In the genomic region with DNA sequence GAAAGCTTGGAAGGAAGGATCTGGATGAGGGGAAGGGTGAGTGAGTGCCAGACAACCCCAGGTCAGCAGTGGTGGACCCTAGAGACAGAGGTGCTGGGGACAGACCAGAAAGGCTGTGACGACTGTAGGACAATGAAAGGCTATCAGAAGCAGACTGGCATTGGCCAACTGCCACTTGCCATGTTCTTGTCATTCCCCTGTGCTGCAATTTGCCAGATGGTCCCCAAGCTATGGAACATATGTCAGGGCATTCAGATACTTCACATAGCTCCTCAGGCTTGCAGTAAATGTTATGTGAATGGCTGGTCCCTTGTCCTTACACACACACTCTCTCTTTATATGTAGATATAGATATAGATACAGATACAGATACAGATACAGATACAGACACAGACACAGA, we compare ENCODE assay signal across 30 mouse cellular contexts. TPM values are rescaled to one million over a fixed set of nuclear protein-coding genes. Genes with fewer than 3 reads are reported as not detected.
DNase-seq lines count a peak whose midpoint lies in the region; ATAC-seq and TF ChIP-seq lines count a peak whose summit lies in the region.
"Had no signal": no experiment of that assay in that cellular context is flagged by ENCODE, and none has a peak within 500 bp of the region (broad histone marks: within the 10 kb centered on the region; RNA-seq: fewer than 3 reads in every experiment).

No protein-coding gene starts in this region.

- H3K4me1 ChIP-seq in forebrain, embryonic 13.5 days, result peaks cover 19% of the 10 kb centered on the region
- H3K4me1 ChIP-seq in forebrain, embryonic 15.5 days, result peaks cover 15% of the 10 kb centered on the region
- H3K4me1 ChIP-seq in hindbrain, postnatal 0 days (ENCODE audit: insufficient read depth, low read length), result peaks cover 5% of the 10 kb centered on the region; the same call in 1 of the 2 replicates
- peaks cover 8% of the 10 kb centered on the region; the same call in 1 of the 2 replicates for H3K4me1 ChIP-seq in hindbrain, embryonic 11.5 days (replicated peaks; ENCODE audit: control insufficient read depth, insufficient read depth, low read length)

- WGBS in forebrain, embryonic 13.5 days, result 71% methylated on average over 1 of the region's 1 CpGs
- 29% methylated on average over 1 of the region's 1 CpGs for WGBS in forebrain, embryonic 15.5 days
- 23% methylated on average over 1 of the region's 1 CpGs for WGBS in hindbrain, postnatal 0 days
- 33% methylated on average over 1 of the region's 1 CpGs for WGBS in hindbrain, embryonic 11.5 days

- peak; percentile 3 for DNase-seq in cerebellum, adult 11-12 months
- no peak for DNase-seq in cerebellum, postnatal 4 days (ENCODE audit: low spot score in 2 of 2)
- peak; percentile 28 for DNase-seq in hindbrain, postnatal 0 days (ENCODE audit: low spot score)
- no peak for DNase-seq in hindbrain, embryonic 11.5 days (ENCODE audit: low spot score)
- DNase-seq in retina, embryonic 14.5 days (ENCODE audit: low spot score), result peak; percentile 27
- DNase-seq in liver, result no peak
- DNase-seq: adrenal gland, adult 2 months; adrenal gland, postnatal 36 days; embryo, embryonic 11 days; gastrocnemius, postnatal 10 days; heart, postnatal 10 days; kidney, adult 9 months; kidney, postnatal 10 days; right cerebral cortex, postnatal 14 days; thymus, postnatal 4 days had no signal

- no peaks in the 10 kb centered on the region for H3K36me3 ChIP-seq in forebrain, embryonic 13.5 days (ENCODE audit: poor library complexity, severe bottlenecking)
- H3K36me3 ChIP-seq in forebrain, embryonic 15.5 days, result no peaks in the 10 kb centered on the region
- no peaks in the 10 kb centered on the region for H3K36me3 ChIP-seq in hindbrain, postnatal 0 days (ENCODE audit: insufficient read depth, low read length)
- H3K36me3 ChIP-seq in hindbrain, embryonic 11.5 days (ENCODE audit: control insufficient read depth, insufficient read depth, low read length), result no peaks in the 10 kb centered on the region
- H3K36me3 ChIP-seq: embryonic facial prominence, embryonic 12.5 days; heart, embryonic 13.5 days; hindbrain, embryonic 10.5 days; limb, embryonic 12.5 days; lung, embryonic 15.5 days; midbrain, embryonic 10.5 days; neural tube, embryonic 12.5 days had no signal

- peak; percentile 65 for ATAC-seq in forebrain, embryonic 13.5 days
- no peak for ATAC-seq in forebrain, embryonic 15.5 days (replicated peaks)
- 0 out of 2 replicates have a peak, but pooled peaks have one; percentile 53 for ATAC-seq in hindbrain, postnatal 0 days
- no peak for ATAC-seq in hindbrain, embryonic 11.5 days (ENCODE audit: low FRiP score)
- ATAC-seq: activated CD4-positive, CD25-positive, alpha-beta regulatory T cell, adult 4 months; intestine, postnatal 0 days; midbrain, embryonic 16.5 days had no signal

- H3K27ac ChIP-seq in forebrain, embryonic 13.5 days, result no peak overlapping the region
- H3K27ac ChIP-seq in forebrain, embryonic 15.5 days (replicated peaks), result no peak overlapping the region
- no peak overlapping the region for H3K27ac ChIP-seq in hindbrain, postnatal 0 days
- H3K27ac ChIP-seq in hindbrain, embryonic 11.5 days (ENCODE audit: low read depth, low read length), result no peak overlapping the region
- H3K27ac ChIP-seq: embryonic facial prominence, embryonic 12.5 days; heart, embryonic 13.5 days; hindbrain, embryonic 10.5 days; limb, embryonic 12.5 days; lung, embryonic 15.5 days; midbrain, embryonic 10.5 days; neural tube, embryonic 12.5 days had no signal

- H3K4me3 ChIP-seq in forebrain, embryonic 13.5 days, result no peak overlapping the region
- H3K4me3 ChIP-seq in forebrain, embryonic 15.5 days, result no peak overlapping the region
- no peak overlapping the region for H3K4me3 ChIP-seq in hindbrain, postnatal 0 days (ENCODE audit: low read length)
- H3K4me3 ChIP-seq in hindbrain, embryonic 11.5 days (ENCODE audit: low read depth, low read length), result no peak overlapping the region
- H3K4me3 ChIP-seq: embryonic facial prominence, embryonic 12.5 days; heart, embryonic 13.5 days; hindbrain, embryonic 10.5 days; limb, embryonic 12.5 days; lung, embryonic 15.5 days; midbrain, embryonic 10.5 days; myocyte; neural tube, embryonic 12.5 days had no signal

- H3K27me3 ChIP-seq in forebrain, embryonic 13.5 days, result 0 out of 2 replicates have a peak, but pooled peaks cover 6% of the 10 kb centered on the region
- no peaks in the 10 kb centered on the region for H3K27me3 ChIP-seq in forebrain, embryonic 15.5 days
- no peaks in the 10 kb centered on the region for H3K27me3 ChIP-seq in hindbrain, postnatal 0 days (ENCODE audit: insufficient read depth, low read length)
- no peaks in the 10 kb centered on the region for H3K27me3 ChIP-seq in hindbrain, embryonic 11.5 days (ENCODE audit: control insufficient read depth, insufficient read depth, low read length)
- H3K27me3 ChIP-seq: CH12.LX had no signal

- TF ChIP-seq CTCF in hindbrain, postnatal 0 days (IDR thresholded peaks at IDR 0.05; ENCODE audit: low read depth), result no peak

- H3K9me3 ChIP-seq in forebrain, embryonic 13.5 days (replicated peaks), result no peaks in the 10 kb centered on the region
- no peaks in the 10 kb centered on the region for H3K9me3 ChIP-seq in forebrain, embryonic 15.5 days
- no peaks in the 10 kb centered on the region for H3K9me3 ChIP-seq in hindbrain, postnatal 0 days (ENCODE audit: low read length)
- no peaks in the 10 kb centered on the region for H3K9me3 ChIP-seq in hindbrain, embryonic 11.5 days (ENCODE audit: control insufficient read depth, low read length)
- H3K9me3 ChIP-seq: embryonic facial prominence, embryonic 12.5 days; heart, embryonic 13.5 days; hindbrain, embryonic 10.5 days; limb, embryonic 12.5 days; lung, embryonic 15.5 days; midbrain, embryonic 10.5 days; neural tube, embryonic 12.5 days had no signal

- no peak overlapping the region for H3K9ac ChIP-seq in forebrain, embryonic 13.5 days
- H3K9ac ChIP-seq in forebrain, embryonic 15.5 days (replicated peaks), result no peak overlapping the region
- no peak overlapping the region for H3K9ac ChIP-seq in hindbrain, postnatal 0 days (replicated peaks; ENCODE audit: low read length)
- no peak overlapping the region for H3K9ac ChIP-seq in hindbrain, embryonic 11.5 days (ENCODE audit: low read depth, low read length)
- H3K9ac ChIP-seq: embryonic facial prominence, embryonic 12.5 days; heart, embryonic 13.5 days; limb, embryonic 12.5 days; lung, embryonic 15.5 days; neural tube, embryonic 12.5 days had no signal

- no peak overlapping the region for H3K4me2 ChIP-seq in forebrain, embryonic 13.5 days
- H3K4me2 ChIP-seq in forebrain, embryonic 15.5 days (replicated peaks), result no peak overlapping the region
- H3K4me2 ChIP-seq in hindbrain, postnatal 0 days (ENCODE audit: low read depth, low read length), result no peak overlapping the region
- no peak overlapping the region for H3K4me2 ChIP-seq in hindbrain, embryonic 11.5 days (replicated peaks; ENCODE audit: low read depth, low read length)
- H3K4me2 ChIP-seq: embryonic facial prominence, embryonic 12.5 days; heart, embryonic 13.5 days; limb, embryonic 12.5 days; liver, embryonic 11.5 days; lung, embryonic 15.5 days; neural tube, embryonic 12.5 days had no signal

RNA-seq across cellular contexts. Expression of a gene that starts 1.2 kb away (rescaled TPM):
- 3.4 TPM in 2 replicates for polyA plus RNA-seq in forebrain, embryonic 13.5 days (2015; fragmentation: Nextera tagmentation; extraction: Ambion mirVana)
- polyA plus RNA-seq in forebrain, embryonic 15.5 days (2015; fragmentation: Nextera tagmentation; extraction: Ambion mirVana), result 4.5 and 5.1 TPM in 2 replicates
- 24.6 and 27.7 TPM in 2 replicates for total RNA-seq in hindbrain, postnatal 0 days (2014; rRNA removed)
- 19.8 and 20.2 TPM in 2 replicates for polyA plus RNA-seq in hindbrain, postnatal 0 days (2015; fragmentation: Nextera tagmentation; extraction: Ambion mirVana)
- polyA plus RNA-seq in hindbrain, embryonic 11.5 days (2014; fragmentation: Nextera tagmentation; extraction: Ambion mirVana), result 9.6 and 10.5 TPM in 2 replicates
- total RNA-seq: CH12.LX had no signal
- polyA plus RNA-seq: activated CD4-positive, CD25-positive, alpha-beta regulatory T cell, adult 4 months had no signal

RNA-seq across cellular contexts. Expression of a gene that starts 27.6 kb away (rescaled TPM):
- 0.87 and 1.3 TPM in 2 replicates for polyA plus RNA-seq in forebrain, embryonic 13.5 days (2015; fragmentation: Nextera tagmentation; extraction: Ambion mirVana)
- polyA plus RNA-seq in forebrain, embryonic 15.5 days (2015; fragmentation: Nextera tagmentation; extraction: Ambion mirVana), result 0.93 and 0.94 TPM in 2 replicates
- 1.2 and 1.7 TPM in 2 replicates for total RNA-seq in hindbrain, postnatal 0 days (2014; rRNA removed)
- 1.5 and 1.7 TPM in 2 replicates for polyA plus RNA-seq in hindbrain, postnatal 0 days (2015; fragmentation: Nextera tagmentation; extraction: Ambion mirVana)
- 1.1 and 1.8 TPM in 2 replicates for polyA plus RNA-seq in hindbrain, embryonic 11.5 days (2014; fragmentation: Nextera tagmentation; extraction: Ambion mirVana)

RNA-seq across cellular contexts. Expression of a gene that starts 50.2 kb away (rescaled TPM):
- 0.49 and 0.72 TPM in 2 replicates for polyA plus RNA-seq in forebrain, embryonic 13.5 days (2015; fragmentation: Nextera tagmentation; extraction: Ambion mirVana)
- polyA plus RNA-seq in forebrain, embryonic 15.5 days (2015; fragmentation: Nextera tagmentation; extraction: Ambion mirVana), result 0.56 and 0.68 TPM in 2 replicates
- total RNA-seq in hindbrain, postnatal 0 days (2014; rRNA removed), result 2.4 and 3.1 TPM in 2 replicates
- 2.8 and 3.0 TPM in 2 replicates for polyA plus RNA-seq in hindbrain, postnatal 0 days (2015; fragmentation: Nextera tagmentation; extraction: Ambion mirVana)
- polyA plus RNA-seq in hindbrain, embryonic 11.5 days (2014; fragmentation: Nextera tagmentation; extraction: Ambion mirVana), result 0.71 and 1.1 TPM in 2 replicates

Comparison
In these comparisons a context has a peak if more than half of its experiments do, and no peak if none do; other contexts are left out.
1. DNase-seq: peak in cerebellum, adult 11-12 months (single experiment), hindbrain, postnatal 0 days (single experiment) and retina, embryonic 14.5 days (single experiment); none in cerebellum, postnatal 4 days (0 of 2), hindbrain, embryonic 11.5 days (single experiment) and liver (single experiment).
2. ATAC-seq: peak in forebrain, embryonic 13.5 days (single experiment) and hindbrain, postnatal 0 days (single experiment); none in forebrain, embryonic 15.5 days (single experiment) and hindbrain, embryonic 11.5 days (single experiment).